Mouse (Mus musculus) small intestine, adult 2 months (tissue): ENCODE measurements around the gene Pi4ka.

Experiments
- CTCF ChIP-seq: fragments of 200-500 bp; IDR thresholded peaks from 2 replicates; pipeline ENCODE4 v1.5.1; 2012; ENCODE audit warnings: low read depth, mild to moderate bottlenecking, control low read depth, inconsistent platforms, low read length, moderate library complexity, mixed read lengths; ENCODE audit not compliant: insufficient replicate concordance, insufficient read length; ENCODE audit errors: extremely low read depth
- POLR2A ChIP-seq: fragments of 200-500 bp; IDR thresholded peaks from 2 replicates; pipeline ENCODE4 v1.6.1; 2012; ENCODE audit warnings: low read depth, mild to moderate bottlenecking, control low read depth, inconsistent platforms, low read length, moderate library complexity

DNA sequence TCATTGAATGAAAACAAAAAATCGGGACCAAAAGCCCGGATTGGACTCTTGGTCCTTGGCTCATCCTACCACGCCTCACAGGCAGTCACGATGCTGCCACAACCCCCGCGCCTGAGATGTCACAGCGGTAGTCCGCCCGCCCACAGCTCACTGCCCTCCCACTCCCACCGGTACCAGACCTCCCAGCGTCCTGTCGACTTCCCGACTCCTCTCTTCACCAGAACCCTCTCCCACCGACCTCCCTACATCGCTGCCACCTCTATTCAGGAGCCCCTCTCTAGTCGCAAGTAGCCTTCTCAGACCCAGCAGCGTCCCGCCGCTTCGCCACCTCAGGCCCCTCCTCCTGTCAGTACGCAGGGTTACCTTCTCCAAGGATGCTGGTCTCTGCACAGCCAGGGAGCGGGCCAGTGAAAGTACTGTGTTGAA lies 830 bp downstream of the Pi4ka start:
- TF ChIP-seq POLR2A (no peak), CTCF (no peak)
